Mouse (Mus musculus) kidney, postnatal 14 days (tissue): Measurements from ENCODE around the gene Ttyh1.
"Not testable (repeated sequence)": the region's sequence is repeated elsewhere in the genome, so short reads cannot be mapped to it uniquely, and the experiment has no call there.

Experiments used
- DNase-seq: peaks from one replicate; pipeline ENCODE4 v3.0.0; 2022; ENCODE audit warnings: mixed read lengths

The Ttyh1 gene

GRCm38 (mm10) chr7:4144766-4145551 lies 25.8 kb downstream of the Ttyh1 start:
- no peak for DNase-seq

DNA sequence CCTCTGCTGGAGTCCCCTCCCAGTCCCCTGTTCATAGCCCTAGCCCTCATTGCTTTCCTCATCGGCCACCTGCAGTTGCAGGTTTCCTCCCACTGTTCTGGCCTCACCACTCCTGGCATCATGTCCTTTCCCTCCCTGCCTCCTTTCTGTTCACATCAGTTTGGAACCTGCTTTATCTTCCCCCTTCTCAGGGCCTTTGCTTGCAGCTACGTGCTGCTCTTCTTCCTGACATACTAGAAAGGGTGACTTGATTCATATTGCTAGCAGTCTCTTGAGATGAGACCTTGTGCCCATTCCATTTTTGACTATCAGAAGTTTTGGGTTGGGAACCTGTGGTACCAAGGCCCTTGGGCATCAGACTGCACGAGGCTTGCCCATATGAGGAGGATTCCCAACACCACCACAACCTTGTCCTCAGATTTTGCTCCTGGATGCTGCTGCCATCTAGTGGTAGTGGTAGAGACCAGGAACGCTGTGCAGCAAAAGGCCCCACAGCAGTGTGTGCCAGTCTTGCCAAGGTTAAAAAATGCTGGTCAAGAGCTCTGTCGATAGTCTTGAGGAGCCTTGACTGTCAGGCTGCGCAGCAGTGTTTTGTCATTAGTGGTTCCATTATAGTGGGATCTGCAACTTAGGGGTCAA lies 26.5 kb downstream of the Ttyh1 start:
- peak; percentile 66 for DNase-seq

- DNase-seq: no peak
Observed at GRCm38 (mm10) chr7:4146241-4147180, 27.3 kb downstream of the Ttyh1 start.

- DNase-seq: no peak
Observed at GRCm38 (mm10) chr7:4147371-4147770, 28.2 kb downstream of the Ttyh1 start.

DNA sequence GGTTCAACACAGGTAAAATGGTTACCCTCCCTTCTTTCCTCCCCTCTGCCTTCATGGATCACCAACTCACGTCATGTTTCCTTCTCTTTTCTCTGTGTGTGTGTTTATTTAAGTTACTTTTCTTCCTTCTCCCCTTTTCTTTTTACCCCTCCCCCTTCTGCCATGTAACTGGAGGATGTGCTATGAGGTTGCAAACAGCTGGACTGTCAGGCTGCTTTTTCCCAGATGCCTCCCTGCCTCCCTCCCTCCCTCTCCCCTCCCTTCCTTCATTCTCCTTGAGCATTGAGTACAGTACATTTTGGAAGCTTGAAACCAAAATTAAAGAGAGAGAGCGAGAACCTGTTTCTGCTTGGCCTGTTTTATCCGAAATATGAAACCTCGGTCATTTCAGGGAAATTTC lies 28.6 kb downstream of the Ttyh1 start:
- DNase-seq: no peak

- no peak for DNase-seq
Observed at GRCm38 (mm10) chr7:4148341-4149208, 29.4 kb downstream of the Ttyh1 start.

GRCm38 (mm10) chr7:4149209-4150054 lies 30.2 kb downstream of the Ttyh1 start:
- peak; percentile 88 for DNase-seq

GRCm38 (mm10) chr7:4150059-4150541 lies 30.9 kb downstream of the Ttyh1 start, which contains the start of gene Leng9:
Gene Leng9 (minus strand): TSS chr7:4150374.
- peak; percentile 58 for DNase-seq

- DNase-seq: peak; percentile 84
Observed at GRCm38 (mm10) chr7:4150811-4151221, 31.6 kb downstream of the Ttyh1 start.

GRCm38 (mm10) chr7:4151241-4151640 lies 32.0 kb downstream of the Ttyh1 start:
- DNase-seq: no peak

- DNase-seq: no peak
Observed at GRCm38 (mm10) chr7:4154356-4154755, 35.1 kb downstream of the Ttyh1 start.

DNA sequence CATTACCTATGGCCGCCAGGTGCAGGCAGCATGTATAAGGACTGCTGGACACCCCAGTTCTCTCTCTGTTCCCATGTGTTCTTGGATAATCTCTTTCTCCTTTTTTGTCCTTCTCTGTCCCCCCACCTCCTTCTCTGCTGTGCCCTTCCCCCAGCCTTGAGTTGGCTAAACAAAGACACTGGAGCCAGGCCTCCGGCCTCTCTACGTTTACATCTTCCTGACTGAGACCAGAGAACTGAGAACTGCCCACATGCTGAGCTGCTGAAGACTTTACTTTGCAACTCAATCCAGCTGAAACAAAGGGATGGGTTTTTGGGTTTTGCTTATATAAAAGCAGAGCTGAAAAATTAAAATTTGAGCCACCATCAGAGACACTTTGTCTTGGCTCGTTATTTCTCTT lies 35.8 kb downstream of the Ttyh1 start:
- no peak for DNase-seq

DNA sequence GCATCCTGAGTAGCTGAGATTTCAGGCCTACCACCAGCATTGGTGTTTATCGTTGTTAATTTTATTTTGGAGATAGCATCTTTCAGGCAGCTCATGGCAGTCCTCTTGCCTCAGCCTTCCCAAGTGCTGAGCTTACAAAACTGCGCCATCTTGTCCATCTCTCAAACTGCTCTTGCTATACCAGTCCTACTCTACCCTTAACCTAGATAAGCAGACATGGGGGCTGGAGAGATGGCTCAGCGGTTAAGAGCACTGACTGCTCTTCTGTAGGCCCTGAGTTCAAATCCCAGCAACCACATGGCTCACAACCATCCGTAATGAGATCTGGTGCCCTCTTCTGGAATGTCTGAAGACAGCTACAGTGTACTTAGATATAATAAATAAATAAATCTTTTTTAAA lies 42.4 kb downstream of the Ttyh1 start:
- not testable (repeated sequence) for DNase-seq

- no peak for DNase-seq
Observed at GRCm38 (mm10) chr7:4163571-4164072, 44.4 kb downstream of the Ttyh1 start.

- peak; percentile 85 for DNase-seq
Observed at GRCm38 (mm10) chr7:4164090-4164910, 45.1 kb downstream of the Ttyh1 start, which contains the start of gene Cdc42ep5. Gene Cdc42ep5 (minus strand): TSS chr7:4164860.

- peak; percentile 57 for DNase-seq
Observed at GRCm38 (mm10) chr7:4165286-4165685, 46.1 kb downstream of the Ttyh1 start.

DNA sequence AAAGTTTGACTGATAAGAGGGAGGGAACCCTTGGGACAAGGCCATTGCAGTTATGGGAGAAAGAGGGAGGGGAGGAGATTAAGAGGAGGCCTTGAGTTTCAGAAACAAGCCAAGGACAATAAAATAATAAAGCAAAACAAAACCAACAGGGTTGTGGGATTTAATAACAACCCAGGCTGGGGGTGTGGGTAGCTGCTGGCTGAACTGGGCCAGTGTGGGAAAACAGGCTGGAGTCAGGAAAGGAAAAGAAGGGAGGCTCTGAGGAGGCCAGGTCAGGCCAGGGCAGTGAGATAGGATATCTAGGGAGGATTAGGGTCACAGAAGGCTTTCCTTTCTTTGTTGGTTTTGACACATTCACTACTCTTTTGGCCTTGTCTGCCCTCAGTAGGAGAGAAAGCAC lies 47.9 kb downstream of the Ttyh1 start:
- DNase-seq: peak; percentile 10

GRCm38 (mm10) chr7:4170193-4170938 lies 51.2 kb downstream of the Ttyh1 start:
- no peak for DNase-seq

DNA sequence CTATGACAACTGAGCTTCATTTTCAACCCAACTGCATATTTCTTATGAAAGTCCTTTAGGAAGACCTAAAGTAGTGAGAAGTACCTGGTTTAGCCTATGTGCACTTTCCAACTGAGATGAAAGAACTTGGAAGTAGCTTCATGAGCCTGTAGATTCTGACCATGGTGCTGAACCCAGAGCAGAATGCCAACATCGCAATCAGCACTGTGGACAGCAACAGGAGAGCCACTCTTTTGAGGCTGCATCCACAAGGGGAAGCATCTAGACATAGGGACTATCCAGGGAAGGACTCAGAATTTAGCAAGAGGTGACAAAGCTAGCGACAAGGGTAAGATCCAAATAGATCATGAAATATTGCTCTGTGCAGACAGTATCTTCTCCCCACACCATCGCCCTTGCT lies 59.2 kb downstream of the Ttyh1 start:
- peak; percentile 76 for DNase-seq
